Mouse (Mus musculus) lung, postnatal 0 days (tissue): ENCODE data around the gene Ifitm6.

Experiments
- CTCF ChIP-seq: IDR thresholded peaks from 2 replicates; pipeline ENCODE4 v1.5.1; 2016; ENCODE audit warnings: antibody characterized with exemption, mild to moderate bottlenecking
- EP300 ChIP-seq: IDR thresholded peaks from 2 replicates; pipeline ENCODE4 v1.6.1; 2016; ENCODE audit warnings: antibody characterized with exemption, mild to moderate bottlenecking, control low read depth

GRCm38 (mm10) chr7:140971479-140972171, 46.1 kb downstream of the Ifitm6 start:
- TF ChIP-seq CTCF, result no peak
- TF ChIP-seq EP300, result peak; percentile 42
